Mouse (Mus musculus) kidney, postnatal 36 days (tissue): ENCODE measurements around the gene Zfp423.

Experiments used
- DNase-seq, 2 experiments: peaks; one replicate each; pipeline ENCODE4 v3.0.0; 2021 to 2022; ENCODE audit warnings: mixed read lengths in 2 of 2

Gene Zfp423

DNA sequence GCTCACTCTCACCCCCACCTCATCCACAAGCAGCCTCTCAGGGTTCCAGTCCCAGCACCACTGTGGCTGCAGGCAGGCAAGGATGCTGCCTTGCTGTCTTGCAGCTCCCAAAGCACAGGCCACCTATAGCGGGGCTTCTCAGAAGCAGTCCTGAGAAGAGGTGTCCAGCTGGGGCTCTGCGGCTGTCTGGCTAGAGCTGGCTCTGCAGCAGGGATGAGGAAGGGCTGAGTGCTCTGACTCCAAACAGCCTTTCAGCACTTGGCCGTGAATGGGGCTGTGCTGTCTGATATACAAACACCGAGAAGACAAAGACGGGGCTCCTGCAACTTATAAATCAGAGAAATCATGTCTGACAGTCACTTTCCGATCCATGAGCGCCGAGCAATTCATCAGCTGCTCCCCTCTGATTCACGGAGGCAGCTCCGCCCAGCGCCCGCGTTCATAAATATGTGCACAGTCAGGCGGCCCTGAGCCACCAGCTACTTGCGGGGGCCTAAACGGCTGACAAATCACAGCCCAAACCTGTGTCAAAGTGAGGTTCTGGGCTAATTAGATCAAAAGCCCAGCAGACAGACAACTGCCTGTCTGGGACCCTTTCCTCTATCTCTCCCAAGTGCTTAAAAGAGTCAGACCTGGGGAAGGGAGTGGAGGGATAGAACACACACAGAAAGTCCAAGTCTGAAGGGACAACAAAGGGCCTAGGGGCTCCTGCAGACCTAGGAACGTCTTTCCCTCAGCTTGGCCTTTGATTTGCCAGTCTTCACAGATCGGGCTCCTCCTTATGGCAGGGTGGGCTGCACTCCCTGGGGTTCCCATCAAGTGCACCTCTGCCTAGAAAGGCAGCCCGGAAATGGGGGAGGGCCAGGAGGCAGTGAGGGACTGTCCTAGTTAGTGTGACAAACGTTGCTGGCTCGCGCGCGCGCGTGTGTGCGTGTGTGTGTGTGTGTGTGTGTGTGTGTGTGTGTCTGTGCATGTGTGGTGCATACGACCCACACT lies 269.0 kb downstream of the Zfp423 start:
- peak in 1 of 2 experiments; percentile 18 for DNase-seq

DNA sequence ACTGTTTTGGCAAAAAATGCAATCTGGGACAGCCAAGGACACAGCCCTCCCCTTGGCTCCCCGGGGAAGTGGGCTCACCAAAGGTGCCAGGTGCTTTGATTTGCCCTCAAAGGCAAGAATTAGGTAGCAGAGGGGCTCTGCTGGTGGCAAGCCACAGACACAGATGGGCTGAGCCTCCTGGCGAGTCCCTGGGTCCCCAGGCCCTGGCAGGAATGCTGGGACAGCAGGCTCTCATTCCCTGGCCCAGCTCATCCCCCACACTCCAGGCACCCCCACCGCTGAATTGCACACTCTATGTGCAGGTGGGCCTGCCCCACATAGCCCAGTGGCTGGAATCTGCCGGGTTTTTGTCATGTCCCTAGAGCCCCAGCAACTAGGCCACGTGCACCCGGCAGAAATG lies 270.2 kb downstream of the Zfp423 start:
- no peak for DNase-seq

DNA sequence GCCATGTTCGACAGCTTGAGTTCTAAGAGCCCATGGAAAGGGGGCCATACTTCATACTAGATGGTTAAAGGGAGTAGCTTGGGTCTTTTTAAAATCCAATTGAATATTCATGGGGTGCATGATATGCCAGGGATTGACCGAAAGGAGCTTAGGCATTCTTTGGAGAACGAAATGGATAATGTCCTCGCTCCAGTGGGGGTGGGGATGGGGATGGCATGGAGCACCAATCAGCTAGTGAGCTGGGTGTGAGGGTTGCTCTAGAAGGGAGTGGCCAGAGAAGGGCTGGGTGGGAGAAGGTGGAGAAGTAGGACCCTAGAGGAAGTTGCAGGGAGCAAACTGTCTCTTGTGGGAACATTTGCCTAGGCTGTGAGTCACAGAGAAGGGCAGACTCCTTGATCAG lies 271.0 kb downstream of the Zfp423 start:
- DNase-seq, result no peak

DNA sequence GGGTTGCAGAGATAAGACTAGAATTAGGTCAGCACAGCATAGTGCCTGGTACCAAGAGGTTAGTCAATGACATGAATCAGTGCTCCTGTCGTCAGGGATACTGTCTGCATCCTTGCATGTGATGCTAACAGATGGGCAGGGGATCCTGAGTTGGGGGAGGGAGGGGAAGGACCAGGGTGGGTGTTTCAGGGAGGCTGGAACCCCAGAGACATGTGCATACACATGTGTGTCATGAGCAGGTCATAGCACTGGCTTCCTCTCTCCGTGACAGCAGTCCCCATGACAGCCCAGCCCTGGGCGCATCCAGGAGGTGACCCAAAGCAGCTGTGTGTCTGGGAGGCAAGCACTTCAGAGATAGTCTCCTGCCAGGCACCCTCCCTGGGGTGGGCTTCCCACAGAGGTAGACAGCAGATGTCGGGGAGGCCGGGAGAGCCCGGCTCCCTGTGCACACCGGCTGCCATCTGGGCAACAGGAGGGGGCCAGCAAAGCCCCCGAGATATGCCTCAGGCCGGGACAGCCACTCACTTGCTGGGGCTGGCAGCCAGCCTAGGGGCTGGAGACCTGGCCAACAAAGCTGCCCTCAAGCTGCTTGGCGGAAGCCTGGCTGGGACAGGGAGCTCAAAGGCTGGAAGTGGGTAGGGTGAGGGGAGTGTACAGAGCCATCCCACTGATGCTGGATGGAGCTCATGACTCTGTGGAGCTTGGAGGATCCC lies 272.3 kb downstream of the Zfp423 start:
- DNase-seq, result no peak

DNA sequence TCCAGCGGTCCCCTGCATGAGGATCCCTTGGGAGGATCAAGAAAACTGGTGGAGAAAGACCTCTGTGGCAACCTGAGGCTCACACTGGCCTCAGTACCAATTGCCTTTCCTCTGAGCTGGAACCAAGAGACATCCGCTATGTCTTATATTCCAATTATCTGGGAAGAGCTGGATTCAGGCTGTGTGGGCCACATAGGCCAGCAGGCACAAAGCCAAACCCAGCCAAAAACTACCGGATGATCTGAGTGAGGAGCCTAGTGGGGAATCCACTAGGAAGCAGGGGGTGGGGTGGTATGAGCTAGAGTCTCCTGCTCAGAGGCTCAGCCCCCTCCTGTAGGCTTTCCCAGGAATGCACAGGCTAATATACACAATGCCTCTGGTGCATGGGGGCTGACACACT lies 273.4 kb downstream of the Zfp423 start:
- no peak for DNase-seq

DNA sequence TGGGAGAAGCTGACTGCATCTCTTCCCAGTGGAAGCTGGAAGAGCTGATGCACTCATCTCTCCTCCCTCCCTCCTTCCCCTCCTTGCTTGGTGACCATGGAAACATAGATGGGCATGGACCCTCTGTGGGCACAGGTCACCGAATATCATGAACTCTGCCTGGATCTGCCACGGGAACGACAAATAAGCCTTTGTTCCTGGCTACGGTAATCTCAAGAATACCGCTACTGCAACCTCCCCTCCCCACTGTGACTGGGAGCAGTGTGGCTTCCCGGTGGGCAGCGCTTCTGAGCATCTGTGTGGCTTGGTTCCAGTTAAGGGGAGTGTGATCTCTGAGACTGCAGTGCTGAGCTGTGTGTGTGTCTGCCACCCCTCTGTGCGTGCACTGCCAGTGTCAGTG lies 274.0 kb downstream of the Zfp423 start:
- no peak for DNase-seq

DNA sequence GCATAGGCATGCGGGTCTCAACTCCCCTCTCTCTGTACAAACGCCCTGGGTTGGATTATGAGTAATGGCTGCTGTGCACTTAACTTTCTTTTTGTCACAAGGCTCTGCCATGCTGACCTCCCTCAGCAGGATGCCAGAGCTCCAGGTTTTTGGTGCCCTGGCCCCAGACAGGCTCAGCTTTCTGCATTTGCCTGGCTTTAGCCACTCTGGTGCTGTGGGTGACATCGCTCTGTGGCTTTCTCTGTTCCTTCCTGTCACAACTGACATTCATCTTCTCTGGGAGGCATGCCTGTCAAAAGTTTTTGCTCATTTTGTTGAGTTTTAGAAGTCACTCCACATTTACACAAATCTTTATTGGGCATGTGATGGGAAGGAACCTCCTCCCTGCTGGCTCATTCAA lies 277.3 kb downstream of the Zfp423 start:
- DNase-seq, result no peak

DNA sequence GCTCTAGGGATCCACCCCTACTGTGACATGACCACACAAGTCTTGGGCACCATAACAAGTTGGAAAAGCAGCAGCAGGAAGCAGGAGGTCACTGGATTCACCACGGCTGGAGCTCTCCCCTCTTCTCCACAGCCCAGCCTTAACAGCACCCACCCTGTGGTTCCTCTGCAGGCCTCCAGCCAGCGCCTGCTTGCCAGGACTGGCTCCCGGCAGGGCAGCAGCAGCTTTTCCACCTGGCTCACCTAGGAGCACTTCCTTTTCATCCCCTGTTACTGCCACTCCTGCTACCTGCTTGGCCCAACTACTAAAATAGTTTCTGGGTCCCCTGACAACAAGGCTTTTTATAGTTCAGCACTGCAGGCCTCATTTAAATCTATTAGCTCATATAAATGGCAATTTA lies 279.4 kb downstream of the Zfp423 start:
- no peak for DNase-seq

DNA sequence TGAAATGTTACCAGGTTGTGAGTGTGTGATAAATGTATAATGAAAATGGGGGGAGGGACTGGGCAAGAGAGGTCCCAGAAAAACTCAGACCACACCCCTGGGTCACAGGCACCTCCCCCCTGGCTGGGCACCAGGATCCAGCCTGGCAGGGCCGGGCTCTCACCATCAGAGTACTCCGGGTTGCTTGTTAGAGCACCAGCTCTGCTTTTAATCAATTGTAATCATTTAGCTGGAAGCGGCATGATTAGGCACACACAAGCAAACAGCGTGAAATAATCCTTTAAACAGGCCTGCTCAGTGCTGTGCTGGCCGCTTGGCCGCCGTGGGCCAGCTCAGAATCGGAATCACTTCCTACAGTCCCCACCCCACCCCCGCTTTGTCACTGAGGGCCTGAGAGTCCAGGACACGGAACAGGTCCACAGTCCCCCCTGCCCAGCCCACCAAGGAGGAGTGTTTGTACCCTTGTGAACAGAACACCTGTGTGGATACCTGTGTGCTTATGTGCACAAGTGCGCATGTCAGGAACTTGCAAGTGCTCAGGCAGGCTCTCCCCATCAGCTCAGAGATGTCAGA lies 279.9 kb downstream of the Zfp423 start:
- DNase-seq, result no peak

DNA sequence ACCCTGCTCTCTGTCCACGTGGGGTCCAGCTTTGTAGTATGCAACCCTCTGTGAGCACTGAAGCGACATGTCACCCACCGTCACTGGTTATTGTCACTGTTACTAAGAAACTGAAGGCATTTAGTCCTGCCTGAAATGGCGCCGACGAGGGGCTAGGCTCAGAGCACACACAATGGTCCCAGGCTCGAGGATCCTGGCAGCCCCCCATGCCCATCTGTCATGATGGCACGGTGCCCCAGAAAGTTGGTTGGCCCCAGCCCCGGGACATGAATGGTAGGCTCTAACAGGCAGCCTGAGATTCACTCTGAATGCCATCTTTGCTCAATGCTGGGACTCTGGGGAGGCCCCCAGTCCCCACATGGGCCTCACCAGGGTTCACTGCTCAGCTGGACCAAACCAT lies 284.0 kb downstream of the Zfp423 start:
- DNase-seq, result no peak

DNA sequence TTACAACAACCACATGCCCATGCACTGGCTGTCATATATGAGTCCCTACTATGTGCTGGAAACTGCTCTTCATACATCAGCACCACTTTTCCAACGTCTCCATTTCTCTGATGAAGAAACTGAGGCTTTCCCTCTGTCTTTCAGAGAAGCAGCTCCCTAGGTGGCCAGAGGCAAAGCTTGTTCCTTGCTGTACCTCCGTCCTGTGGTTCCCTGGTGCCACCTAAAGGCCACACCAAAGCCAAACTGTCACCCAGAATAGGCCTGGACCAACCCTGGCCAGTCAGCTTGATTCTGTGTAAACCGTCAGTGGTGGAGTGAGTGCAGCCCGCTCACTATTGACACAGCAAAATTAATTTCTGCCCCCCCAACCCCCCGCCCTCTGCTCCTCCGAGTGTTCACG lies 285.2 kb downstream of the Zfp423 start:
- DNase-seq, result peak in 1 of 2 experiments; percentile 32

DNA sequence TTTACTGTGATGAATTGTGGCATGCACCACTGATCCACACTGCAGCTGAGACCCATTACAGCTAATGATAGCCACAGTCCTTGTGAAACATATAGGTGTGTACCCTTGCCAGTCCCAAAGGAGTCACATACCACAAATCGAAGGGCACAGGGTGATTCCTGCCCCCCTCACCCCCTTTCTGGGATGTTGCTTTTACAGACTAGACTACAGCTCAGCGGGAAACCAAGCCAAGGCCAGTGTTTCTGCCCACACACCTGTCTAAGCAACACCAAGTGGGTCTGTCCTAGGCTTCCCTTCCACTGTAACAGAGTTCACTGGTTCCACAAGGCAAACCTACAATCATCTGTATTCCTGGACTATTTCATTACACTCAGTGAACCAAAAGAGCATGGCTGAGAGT lies 287.2 kb downstream of the Zfp423 start:
- DNase-seq, result no peak

DNA sequence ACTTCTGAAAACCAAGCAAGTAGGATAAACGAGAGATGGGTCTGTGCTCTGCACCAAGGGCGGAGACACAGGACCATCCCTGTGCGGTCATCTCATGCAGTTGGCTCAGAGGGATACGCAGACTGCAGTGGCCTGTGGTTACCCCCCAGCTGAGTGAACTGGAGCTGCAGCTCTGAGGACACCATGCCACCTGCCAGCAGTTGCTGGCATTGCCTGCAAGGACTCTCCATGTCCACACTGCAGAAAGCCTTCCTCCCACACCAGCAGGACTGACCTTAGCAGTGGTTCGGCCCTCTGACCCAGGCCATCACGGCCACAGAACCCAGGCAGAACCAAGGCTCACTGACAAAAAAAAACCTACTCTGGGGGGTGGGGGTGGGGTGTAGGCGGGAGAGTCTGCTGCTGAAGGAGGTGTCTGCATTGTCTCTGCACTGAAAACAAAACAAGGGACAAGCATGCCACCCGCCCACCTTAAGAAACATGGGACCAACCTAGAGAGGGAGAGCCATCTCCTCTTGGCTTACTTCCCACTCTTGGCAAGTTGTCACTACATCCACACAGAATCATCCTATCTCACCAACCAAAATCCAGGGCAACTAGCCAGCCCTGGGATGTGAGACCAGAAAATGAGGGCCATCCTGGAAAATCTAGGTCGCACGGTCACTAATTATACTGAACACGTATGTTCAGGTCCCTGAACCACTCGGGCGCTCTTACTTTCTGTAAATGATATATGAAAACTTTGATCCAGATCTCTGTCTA lies 288.0 kb downstream of the Zfp423 start:
- no peak for DNase-seq

DNA sequence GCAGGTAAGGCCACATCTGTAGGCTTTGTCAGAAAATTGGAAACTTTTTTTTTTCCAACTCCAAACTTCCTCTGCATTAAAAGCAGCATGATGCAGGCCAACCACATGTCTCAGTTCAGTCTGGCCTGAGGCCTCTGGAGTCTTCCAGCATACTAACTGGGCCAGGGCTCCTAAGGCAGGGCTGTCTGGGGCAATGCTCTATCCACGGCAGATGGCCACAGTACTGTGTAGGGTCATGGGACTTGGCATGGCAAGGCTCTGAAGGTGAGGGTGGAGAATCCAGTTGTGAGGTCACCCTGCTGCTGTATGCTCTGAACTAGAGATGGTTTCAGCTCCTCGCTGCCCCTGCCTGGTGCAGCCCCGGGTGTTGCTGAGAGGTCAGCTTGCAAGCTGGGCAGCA lies 289.2 kb downstream of the Zfp423 start:
- no peak for DNase-seq

DNA sequence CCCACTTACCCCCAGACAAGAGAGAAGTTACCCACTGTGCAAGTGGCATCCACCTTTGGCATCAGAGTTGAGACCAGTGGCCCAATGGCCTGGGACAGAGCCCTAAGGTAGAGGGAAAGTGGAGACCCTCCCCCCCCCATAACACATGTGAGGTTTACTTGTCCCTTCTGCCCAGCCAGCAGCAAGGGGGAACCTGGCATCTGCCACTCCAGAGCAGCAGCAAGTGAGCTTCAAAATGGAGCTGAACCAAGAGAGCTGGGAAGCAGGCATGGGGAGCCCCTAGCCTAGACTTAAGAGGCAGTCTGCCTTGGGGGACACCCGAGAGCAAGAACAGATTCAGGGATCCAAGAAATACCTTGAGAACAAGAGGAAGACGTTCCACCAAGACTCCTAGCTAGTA lies 290.7 kb downstream of the Zfp423 start:
- no peak for DNase-seq

DNA sequence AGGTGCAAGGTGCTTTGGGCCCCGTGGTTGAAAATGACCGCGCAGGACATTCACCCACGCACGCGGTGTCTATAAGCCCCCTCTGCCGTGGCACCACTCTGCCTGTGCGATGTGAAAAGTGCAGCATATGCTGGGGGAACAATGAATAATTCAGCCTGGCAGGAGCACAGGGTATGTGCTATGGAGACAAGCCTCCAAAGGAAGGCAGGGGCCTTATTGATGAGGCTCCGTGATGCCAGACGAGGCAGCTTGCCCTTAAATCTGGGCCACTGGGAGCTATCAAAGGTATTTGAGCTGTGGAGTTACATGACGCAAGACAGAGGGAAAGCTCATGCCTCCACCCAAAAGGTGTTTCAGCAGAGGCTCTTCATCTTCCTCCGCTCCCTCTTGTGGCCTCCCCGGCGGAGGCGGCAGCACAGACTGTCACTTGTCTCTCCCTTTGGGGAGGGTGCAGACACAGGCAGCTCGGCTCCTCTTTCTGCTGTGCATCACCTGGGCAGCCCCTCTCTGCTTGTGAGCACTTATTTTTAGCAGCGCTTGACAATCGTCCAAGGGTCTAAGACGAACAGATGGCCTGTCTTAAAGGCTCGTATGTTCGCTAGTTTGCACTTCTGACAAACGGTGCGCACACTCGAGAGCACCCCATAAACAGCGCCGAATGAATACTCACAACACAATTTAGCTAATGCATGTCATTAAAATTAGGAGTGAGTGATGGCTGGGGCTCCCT lies 291.3 kb downstream of the Zfp423 start:
- no peak for DNase-seq

DNA sequence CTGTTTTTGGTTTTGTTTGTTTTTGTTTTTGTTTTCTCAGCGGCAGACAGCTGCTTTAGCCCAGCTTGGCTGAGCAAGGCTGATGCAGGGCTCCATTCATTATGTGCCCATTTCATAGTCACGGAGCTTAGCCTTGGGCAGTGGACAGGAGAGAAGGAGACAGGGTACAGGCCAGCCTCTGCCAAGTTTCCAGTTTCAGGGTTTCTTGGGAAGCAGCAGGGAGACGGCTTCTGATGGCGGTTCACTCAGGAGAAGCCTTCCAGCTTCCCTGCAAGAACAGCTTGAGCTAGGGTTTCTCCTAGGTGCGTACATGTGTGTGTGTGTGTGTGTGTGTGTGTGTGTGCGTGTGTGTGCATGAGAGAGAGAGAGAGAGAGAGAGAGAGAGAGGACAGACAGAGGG lies 292.1 kb downstream of the Zfp423 start:
- DNase-seq, result no peak

DNA sequence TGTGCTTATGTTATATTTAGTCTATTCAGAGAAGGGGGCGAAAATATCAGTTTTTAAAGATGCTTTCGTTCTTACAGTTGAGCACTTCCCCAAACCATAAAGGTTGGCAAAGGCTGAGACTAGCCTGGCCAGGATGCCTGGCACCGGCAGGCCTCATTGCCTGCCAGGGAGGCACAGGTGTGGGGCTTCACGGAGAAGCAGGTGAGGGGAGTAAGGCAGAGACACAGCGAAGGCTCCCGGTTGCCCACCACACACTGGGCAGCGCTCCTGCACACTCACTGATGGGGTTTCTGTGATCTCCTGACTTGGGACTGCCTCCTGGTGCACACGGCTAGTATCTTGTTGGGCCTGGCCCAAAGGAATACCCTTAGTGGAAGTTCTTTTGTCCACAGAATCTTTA lies 294.1 kb downstream of the Zfp423 start:
- no peak for DNase-seq

DNA sequence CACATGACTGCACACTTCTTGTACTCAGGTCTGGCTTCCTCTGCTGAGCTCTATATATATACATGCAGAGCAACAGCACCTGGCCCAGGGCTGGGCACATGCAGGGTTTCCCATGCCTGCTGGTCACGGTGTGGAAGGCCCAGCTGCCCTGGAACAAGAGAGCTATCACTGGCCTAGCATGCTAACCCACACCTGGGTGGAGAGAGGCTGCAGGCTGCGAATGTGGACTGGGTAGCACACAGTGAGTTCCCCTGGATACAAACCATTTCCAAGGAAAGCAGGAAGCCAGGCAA lies 295.2 kb downstream of the Zfp423 start:
- DNase-seq, result no peak

DNA sequence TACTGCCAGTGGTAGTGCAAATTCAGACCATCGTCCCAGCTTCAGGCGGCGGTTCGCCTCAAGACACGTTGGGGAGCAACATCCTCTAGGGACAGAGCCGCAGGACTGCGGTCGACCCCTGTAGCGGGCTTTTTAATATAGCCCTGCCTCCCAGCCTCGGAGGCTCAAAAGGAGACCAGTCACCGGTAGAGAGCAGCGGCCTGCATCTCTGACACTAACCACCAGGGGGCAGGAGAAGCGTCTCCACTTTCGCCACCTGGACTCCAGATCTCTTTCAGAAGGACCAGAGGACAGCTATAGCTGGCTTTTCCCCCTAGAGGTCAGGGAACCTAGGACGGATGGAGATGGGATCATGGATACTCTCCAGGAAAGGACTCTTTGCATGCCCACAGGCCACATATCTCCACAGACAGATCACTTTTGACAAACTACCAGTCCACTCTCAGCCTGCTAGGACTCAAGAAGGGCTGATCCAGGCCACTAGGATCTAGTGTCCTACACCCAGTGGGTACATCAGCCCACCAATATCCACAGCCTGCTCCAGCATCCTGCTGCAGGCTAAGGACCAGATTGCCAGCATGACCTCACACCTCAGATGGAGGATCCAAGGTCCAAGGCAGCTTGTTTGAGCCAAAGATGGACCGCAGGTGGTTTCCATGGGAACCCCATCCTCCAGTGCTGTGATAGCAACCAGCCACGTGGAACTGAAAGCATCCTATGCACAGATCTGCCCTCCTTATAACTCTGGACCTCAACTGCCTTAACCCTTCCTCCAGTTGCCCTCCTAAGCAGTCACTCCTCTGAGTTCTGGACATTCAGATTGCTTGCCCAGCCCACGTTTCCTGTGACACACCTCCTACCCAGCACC lies 295.8 kb downstream of the Zfp423 start:
- DNase-seq, result peak; percentile 61 to 85

DNA sequence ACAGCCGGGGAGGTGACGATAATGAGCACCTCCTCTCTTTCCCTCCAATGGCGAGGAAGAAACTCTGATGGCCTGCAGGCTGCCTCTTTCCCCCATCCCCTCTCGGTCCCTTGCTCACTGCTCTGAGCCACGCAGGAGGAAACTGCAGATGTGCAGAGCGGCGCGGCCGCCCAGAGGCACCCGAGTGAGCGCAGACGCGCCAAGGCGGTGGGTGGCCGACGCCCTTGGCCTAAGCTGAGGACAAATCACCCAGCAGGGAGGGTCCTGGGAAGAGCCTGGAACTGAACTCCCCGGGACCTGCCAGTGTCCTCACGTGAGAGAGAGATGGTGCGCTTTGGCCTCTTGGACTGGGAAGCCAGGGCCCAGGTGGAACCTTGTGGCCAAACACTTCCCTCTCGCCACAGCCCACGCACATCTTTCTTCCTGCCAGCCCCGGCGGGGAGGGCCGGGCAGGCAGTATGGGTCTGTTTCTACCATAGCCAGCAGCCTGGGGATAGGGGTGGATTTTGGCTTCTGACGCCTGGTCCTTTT lies 296.5 kb downstream of the Zfp423 start:
- no peak for DNase-seq
